Mouse (Mus musculus): ENCODE data around the gene Tmem185a.
"Not testable (repeated sequence)": the region's sequence is repeated elsewhere in the genome, so short reads cannot be mapped to it uniquely, and the experiment has no call there.

Tmem185a gene

GRCm38 (mm10) chrX:70476792-70477776 is at the start of gene Tmem185a:
Gene Tmem185a (minus strand): TSS chrX:70477180.
- CTCF ChIA-PET = no interaction called here

- CTCF ChIA-PET = not testable (repeated sequence)
These were observed 37.4 kb upstream of the Tmem185a start for GRCm38 (mm10) chrX:70514413-70514812.

GRCm38 (mm10) chrX:70487328-70487727 is 10.3 kb upstream of the Tmem185a start:
- CTCF ChIA-PET = not testable (repeated sequence)

GRCm38 (mm10) chrX:70482154-70482553 is 5.2 kb upstream of the Tmem185a start:
- CTCF ChIA-PET = no interaction called here

GRCm38 (mm10) chrX:70478701-70479100 is 1.7 kb upstream of the Tmem185a start:
- CTCF ChIA-PET = no interaction called here

GRCm38 (mm10) chrX:70475215-70475765 is 1.7 kb downstream of the Tmem185a start:
- CTCF ChIA-PET = no interaction called here

- CTCF ChIA-PET = no interaction called here
These were observed 10.1 kb downstream of the Tmem185a start for GRCm38 (mm10) chrX:70466897-70467296.

GRCm38 (mm10) chrX:70465489-70465888 is 11.5 kb downstream of the Tmem185a start:
- CTCF ChIA-PET = no interaction called here

GRCm38 (mm10) chrX:70463621-70464020 is 13.4 kb downstream of the Tmem185a start:
- CTCF ChIA-PET = no interaction called here

- CTCF ChIA-PET = not testable (repeated sequence)
These were observed 24.6 kb downstream of the Tmem185a start for GRCm38 (mm10) chrX:70452359-70452758.

GRCm38 (mm10) chrX:70425473-70425872 is 51.5 kb downstream of the Tmem185a start:
- CTCF ChIA-PET = not testable (repeated sequence)

Data from spleen, embryonic (tissue).